Mouse (Mus musculus): ENCODE results near the gene Dzip1l. TPM values are rescaled to one million over a fixed set of nuclear protein-coding genes. Genes with fewer than 3 reads are reported as not detected.

Dzip1l gene
- polyA plus RNA-seq, 1 experiment from 2014 or later = 8.8 TPM

GRCm38 (mm10) chr9:99622034-99622433, 7.3 kb upstream of the Dzip1l start:
- Histone ChIP-seq H3K9me3 (replicated peaks; ENCODE audit: control insufficient read depth, low read length, poor library complexity, severe bottlenecking) (no peaks in the 10 kb centered on the region), H3K9ac (ENCODE audit: low read depth, low read length) (no peak overlapping the region), H3K36me3 (ENCODE audit: control insufficient read depth, insufficient read depth, low read length) (no peaks in the 10 kb centered on the region), H3K27me3 (ENCODE audit: control insufficient read depth, insufficient read depth, low read depth, low read length) (no peaks in the 10 kb centered on the region), H3K4me3 (ENCODE audit: low read depth, low read length) (no peak overlapping the region), H3K4me1 (ENCODE audit: control insufficient read depth, insufficient read depth, low read length) (no peaks in the 10 kb centered on the region), H3K27ac (ENCODE audit: low read length) (no peak overlapping the region), H3K4me2 (ENCODE audit: low read length) (no peak overlapping the region)
- WGBS = 85% methylated on average over 1 of the region's 1 CpGs
- no peak for ATAC-seq

- Histone ChIP-seq H3K4me1 (ENCODE audit: control insufficient read depth, insufficient read depth, low read length) (no peaks in the 10 kb centered on the region), H3K27me3 (ENCODE audit: control insufficient read depth, insufficient read depth, low read depth, low read length) (no peaks in the 10 kb centered on the region), H3K4me2 (ENCODE audit: low read length) (no peak overlapping the region), H3K4me3 (ENCODE audit: low read depth, low read length) (no peak overlapping the region), H3K9ac (ENCODE audit: low read depth, low read length) (no peak overlapping the region), H3K36me3 (ENCODE audit: control insufficient read depth, insufficient read depth, low read length) (no peaks in the 10 kb centered on the region), H3K9me3 (replicated peaks; ENCODE audit: control insufficient read depth, low read length, poor library complexity, severe bottlenecking) (no peaks in the 10 kb centered on the region), H3K27ac (ENCODE audit: low read length) (no peak overlapping the region)
- ATAC-seq = no peak
- 50% methylated on average over 2 of the region's 2 CpGs for WGBS
These were observed 6.3 kb upstream of the Dzip1l start for GRCm38 (mm10) chr9:99622966-99623365.

DNA sequence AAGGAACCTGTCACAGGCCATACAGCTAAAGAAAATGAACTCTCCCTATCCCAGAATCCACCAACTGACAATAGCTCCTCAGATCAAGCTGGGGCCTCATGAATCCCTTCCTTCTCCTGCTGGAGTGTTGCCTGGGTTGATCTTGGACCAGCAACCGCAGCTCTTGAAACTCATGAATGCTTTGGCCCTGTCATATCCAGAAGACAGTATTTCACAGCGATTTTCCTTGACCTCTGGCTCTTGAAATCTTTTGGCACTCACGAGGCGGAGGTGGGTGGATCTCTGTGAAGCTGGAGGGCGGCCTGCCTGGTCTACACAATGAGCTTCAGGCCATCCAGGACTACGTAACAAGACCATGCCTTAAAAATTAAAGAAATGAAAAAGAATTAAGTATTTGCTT, 5.2 kb upstream of the Dzip1l start:
- Histone ChIP-seq H3K4me2 (ENCODE audit: low read length) (no peak overlapping the region), H3K27ac (ENCODE audit: low read length) (no peak overlapping the region), H3K9ac (ENCODE audit: low read depth, low read length) (no peak overlapping the region), H3K4me3 (ENCODE audit: low read depth, low read length) (no peak overlapping the region), H3K27me3 (ENCODE audit: control insufficient read depth, insufficient read depth, low read depth, low read length) (no peaks in the 10 kb centered on the region), H3K36me3 (ENCODE audit: control insufficient read depth, insufficient read depth, low read length) (no peaks in the 10 kb centered on the region), H3K9me3 (replicated peaks; ENCODE audit: control insufficient read depth, low read length, poor library complexity, severe bottlenecking) (no peaks in the 10 kb centered on the region), H3K4me1 (ENCODE audit: control insufficient read depth, insufficient read depth, low read length) (peaks cover 4% of the 10 kb centered on the region; the same call in 1 of the 2 replicates)
- no peak for ATAC-seq
- 84% methylated on average over 6 of the region's 6 CpGs for whole genome bisulfite sequencing

- Histone ChIP-seq H3K9me3 (replicated peaks; ENCODE audit: control insufficient read depth, low read length, poor library complexity, severe bottlenecking) (no peaks in the 10 kb centered on the region), H3K4me2 (ENCODE audit: low read length) (peak overlapping the region; percentile 92), H3K36me3 (ENCODE audit: control insufficient read depth, insufficient read depth, low read length) (no peaks in the 10 kb centered on the region), H3K27me3 (ENCODE audit: control insufficient read depth, insufficient read depth, low read depth, low read length) (no peaks in the 10 kb centered on the region), H3K4me1 (ENCODE audit: control insufficient read depth, insufficient read depth, low read length) (peaks cover 11% of the 10 kb centered on the region; the same call in 1 of the 2 replicates), H3K9ac (ENCODE audit: low read depth, low read length) (no peak overlapping the region), H3K4me3 (ENCODE audit: low read depth, low read length) (no peak overlapping the region; the same call in 1 of the 2 replicates), H3K27ac (ENCODE audit: low read length) (no peak overlapping the region)
- ATAC-seq = no peak
- WGBS = 65% methylated on average over 4 of the region's 4 CpGs
These were observed 715 bp upstream of the Dzip1l start for GRCm38 (mm10) chr9:99628581-99628980.

- no peaks in the 10 kb centered on the region for H3K9me3 ChIP-seq (replicated peaks; ENCODE audit: control insufficient read depth, low read length, poor library complexity, severe bottlenecking)
- peak overlapping the region; percentile 75 for H3K27ac ChIP-seq (ENCODE audit: low read length)
- H3K27me3 ChIP-seq (ENCODE audit: control insufficient read depth, insufficient read depth, low read depth, low read length) = no peaks in the 10 kb centered on the region
- ATAC-seq = no peak
- peak overlapping the region; percentile 92 for H3K4me2 ChIP-seq (ENCODE audit: low read length)
- no peaks in the 10 kb centered on the region for H3K36me3 ChIP-seq (ENCODE audit: control insufficient read depth, insufficient read depth, low read length)
- H3K4me1 ChIP-seq (ENCODE audit: control insufficient read depth, insufficient read depth, low read length) = peaks cover 11% of the 10 kb centered on the region; the same call in 1 of the 2 replicates
- H3K4me3 ChIP-seq (ENCODE audit: low read depth, low read length) = peak overlapping the region; percentile 49
- peak overlapping the region; percentile 70 for H3K9ac ChIP-seq (ENCODE audit: low read depth, low read length)
- whole genome bisulfite sequencing = under 1% methylated on average over 11 of the region's 11 CpGs
These were observed 775 bp downstream of the Dzip1l start for GRCm38 (mm10) chr9:99630071-99630470.

GRCm38 (mm10) chr9:99630528-99631125, 1.3 kb downstream of the Dzip1l start:
- Histone ChIP-seq H3K4me2 (ENCODE audit: low read length) (peak overlapping the region; percentile 92), H3K27ac (ENCODE audit: low read length) (no peak overlapping the region), H3K4me3 (ENCODE audit: low read depth, low read length) (peak overlapping the region; percentile 49), H3K9ac (ENCODE audit: low read depth, low read length) (peak overlapping the region; percentile 70), H3K9me3 (replicated peaks; ENCODE audit: control insufficient read depth, low read length, poor library complexity, severe bottlenecking) (no peaks in the 10 kb centered on the region), H3K4me1 (ENCODE audit: control insufficient read depth, insufficient read depth, low read length) (peaks cover 11% of the 10 kb centered on the region; the same call in 1 of the 2 replicates), H3K27me3 (ENCODE audit: control insufficient read depth, insufficient read depth, low read depth, low read length) (no peaks in the 10 kb centered on the region), H3K36me3 (ENCODE audit: control insufficient read depth, insufficient read depth, low read length) (no peaks in the 10 kb centered on the region)
- no peak for ATAC-seq
- WGBS = 48% methylated on average over 9 of the region's 9 CpGs

DNA sequence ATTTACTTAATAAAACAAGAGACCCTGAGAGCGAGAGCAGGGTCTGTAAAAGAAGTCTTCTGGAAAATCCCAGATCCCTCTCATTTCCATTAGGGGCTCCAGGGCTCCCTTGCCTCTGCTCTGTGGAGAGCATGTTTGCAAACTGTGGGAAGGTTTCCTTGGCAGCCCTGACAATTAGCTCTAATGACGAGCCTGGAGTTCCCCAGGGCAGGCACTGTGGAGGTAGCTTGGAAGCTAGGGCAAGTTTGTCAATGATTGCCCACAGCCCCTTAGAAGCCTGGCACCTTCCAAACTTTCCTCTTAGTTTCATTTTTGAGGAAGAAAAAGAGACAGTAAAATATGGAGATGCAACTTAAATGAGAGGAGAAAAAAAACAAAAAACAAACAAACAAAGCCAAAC, 2.5 kb downstream of the Dzip1l start:
- Histone ChIP-seq H3K36me3 (ENCODE audit: control insufficient read depth, insufficient read depth, low read length) (0 out of 2 replicates have a peak, but pooled peaks cover 2% of the 10 kb centered on the region), H3K4me1 (ENCODE audit: control insufficient read depth, insufficient read depth, low read length) (peaks cover 11% of the 10 kb centered on the region; the same call in 1 of the 2 replicates), H3K27ac (ENCODE audit: low read length) (peak overlapping the region; percentile 18; the same call in 1 of the 2 replicates), H3K9me3 (replicated peaks; ENCODE audit: control insufficient read depth, low read length, poor library complexity, severe bottlenecking) (no peaks in the 10 kb centered on the region), H3K4me3 (ENCODE audit: low read depth, low read length) (no peak overlapping the region), H3K27me3 (ENCODE audit: control insufficient read depth, insufficient read depth, low read depth, low read length) (no peaks in the 10 kb centered on the region), H3K4me2 (ENCODE audit: low read length) (peak overlapping the region; percentile 30; the same call in 1 of the 2 replicates), H3K9ac (ENCODE audit: low read depth, low read length) (no peak overlapping the region)
- 17% methylated on average over 2 of the region's 2 CpGs for WGBS
- no peak for ATAC-seq

- H3K27me3 ChIP-seq (ENCODE audit: control insufficient read depth, insufficient read depth, low read depth, low read length) = no peaks in the 10 kb centered on the region
- 0 out of 2 replicates have a peak, but pooled peaks cover 2% of the 10 kb centered on the region for H3K36me3 ChIP-seq (ENCODE audit: control insufficient read depth, insufficient read depth, low read length)
- H3K4me3 ChIP-seq (ENCODE audit: low read depth, low read length) = no peak overlapping the region
- no peak for ATAC-seq
- H3K9ac ChIP-seq (ENCODE audit: low read depth, low read length) = no peak overlapping the region
- H3K4me1 ChIP-seq (ENCODE audit: control insufficient read depth, insufficient read depth, low read length) = peaks cover 11% of the 10 kb centered on the region; the same call in 1 of the 2 replicates
- 24% methylated on average over 8 of the region's 8 CpGs for WGBS
- H3K27ac ChIP-seq (ENCODE audit: low read length) = peak overlapping the region; percentile 18; the same call in 1 of the 2 replicates
- H3K4me2 ChIP-seq (ENCODE audit: low read length) = peak overlapping the region; percentile 30
- no peaks in the 10 kb centered on the region for H3K9me3 ChIP-seq (replicated peaks; ENCODE audit: control insufficient read depth, low read length, poor library complexity, severe bottlenecking)
These were observed 3.0 kb downstream of the Dzip1l start for GRCm38 (mm10) chr9:99632264-99632663.

DNA sequence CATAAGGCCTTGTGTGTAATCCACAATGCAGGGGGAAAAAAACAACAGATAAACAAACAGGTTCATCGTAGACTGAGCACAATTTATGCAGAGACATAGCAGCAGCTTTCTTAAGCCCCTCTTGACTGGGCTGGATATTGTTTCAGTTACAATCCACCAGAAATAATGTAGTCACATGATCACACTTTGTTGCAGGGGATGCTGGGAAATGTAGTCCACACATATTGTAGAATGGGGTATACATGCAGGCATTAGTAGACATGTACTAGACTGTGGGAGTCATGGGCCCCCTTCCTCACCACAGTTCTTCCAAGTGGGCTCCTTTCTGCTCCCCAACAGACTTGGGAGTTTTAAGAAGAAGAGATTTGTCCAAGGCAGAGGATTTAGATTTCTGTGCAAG, 7.5 kb downstream of the Dzip1l start:
- Histone ChIP-seq H3K27ac (ENCODE audit: low read length) (no peak overlapping the region), H3K4me1 (ENCODE audit: control insufficient read depth, insufficient read depth, low read length) (no peaks in the 10 kb centered on the region), H3K9me3 (replicated peaks; ENCODE audit: control insufficient read depth, low read length, poor library complexity, severe bottlenecking) (no peaks in the 10 kb centered on the region), H3K36me3 (ENCODE audit: control insufficient read depth, insufficient read depth, low read length) (0 out of 2 replicates have a peak, but pooled peaks cover 4% of the 10 kb centered on the region), H3K27me3 (ENCODE audit: control insufficient read depth, insufficient read depth, low read depth, low read length) (no peaks in the 10 kb centered on the region), H3K9ac (ENCODE audit: low read depth, low read length) (no peak overlapping the region), H3K4me2 (ENCODE audit: low read length) (no peak overlapping the region), H3K4me3 (ENCODE audit: low read depth, low read length) (no peak overlapping the region)
- 83% methylated on average over 1 of the region's 1 CpGs for WGBS
- ATAC-seq = peak; percentile 64; the same call in 1 of the 2 replicates

All from midbrain, embryonic 16.5 days (tissue).